Mouse (Mus musculus) right cerebral cortex, postnatal 14 days (tissue): ENCODE measurements around the gene Icam2.
A peak's percentile ranks its signal among the peaks of the same experiment; 100 is the strongest.
"Not testable (repeated sequence)": the region's sequence is repeated elsewhere in the genome, so short reads cannot be mapped to it uniquely, and the experiment has no call there.

Source experiments
- DNase-seq: peaks from one replicate; pipeline ENCODE4 v3.0.0; 2022

Gene Icam2

GRCm38 (mm10) chr11:106387791-106388216 lies at the start of gene Icam2:
Gene Icam2 (minus strand): TSS chr11:106388075.
- no peak for DNase-seq

- DNase-seq, result no peak
Observed at GRCm38 (mm10) chr11:106437543-106437942, 49.7 kb upstream of the Icam2 start.

- no peak for DNase-seq
Observed at GRCm38 (mm10) chr11:106437039-106437438, 49.2 kb upstream of the Icam2 start.

- no peak for DNase-seq
Observed at GRCm38 (mm10) chr11:106430392-106430791, 42.5 kb upstream of the Icam2 start.

- DNase-seq, result no peak
Observed at GRCm38 (mm10) chr11:106429689-106430088, 41.8 kb upstream of the Icam2 start.

- no peak for DNase-seq
Observed at GRCm38 (mm10) chr11:106428556-106428955, 40.7 kb upstream of the Icam2 start.

- DNase-seq, result no peak
Observed at GRCm38 (mm10) chr11:106428106-106428505, 40.2 kb upstream of the Icam2 start.

- no peak for DNase-seq
Observed at GRCm38 (mm10) chr11:106426447-106426846, 38.6 kb upstream of the Icam2 start.

- no peak for DNase-seq
Observed at GRCm38 (mm10) chr11:106425201-106425600, 37.3 kb upstream of the Icam2 start.

- no peak for DNase-seq
Observed at GRCm38 (mm10) chr11:106419262-106420102, 31.6 kb upstream of the Icam2 start.

GRCm38 (mm10) chr11:106418622-106419196 lies 30.8 kb upstream of the Icam2 start:
- DNase-seq, result peak; percentile 81

- no peak for DNase-seq
Observed at GRCm38 (mm10) chr11:106417860-106418259, 30.0 kb upstream of the Icam2 start.

- no peak for DNase-seq
Observed at GRCm38 (mm10) chr11:106416331-106416730, 28.5 kb upstream of the Icam2 start.

- DNase-seq, result no peak
Observed at GRCm38 (mm10) chr11:106412641-106413360, 24.9 kb upstream of the Icam2 start.

GRCm38 (mm10) chr11:106411157-106411556 lies 23.3 kb upstream of the Icam2 start:
- no peak for DNase-seq

GRCm38 (mm10) chr11:106410507-106410906 lies 22.6 kb upstream of the Icam2 start:
- DNase-seq, result no peak

- DNase-seq, result no peak
Observed at GRCm38 (mm10) chr11:106410011-106410410, 22.1 kb upstream of the Icam2 start.

GRCm38 (mm10) chr11:106398481-106398880 lies 10.6 kb upstream of the Icam2 start:
- no peak for DNase-seq

GRCm38 (mm10) chr11:106397656-106398055 lies 9.8 kb upstream of the Icam2 start:
- no peak for DNase-seq

GRCm38 (mm10) chr11:106394055-106394454 lies 6.2 kb upstream of the Icam2 start:
- not testable (repeated sequence) for DNase-seq

- no peak for DNase-seq
Observed at GRCm38 (mm10) chr11:106393331-106393616, 5.4 kb upstream of the Icam2 start.

GRCm38 (mm10) chr11:106392597-106393330 lies 4.9 kb upstream of the Icam2 start:
- DNase-seq, result no peak

- peak; percentile 65 for DNase-seq
Observed at GRCm38 (mm10) chr11:106391546-106392188, 3.8 kb upstream of the Icam2 start.
